Mouse (Mus musculus) MEL (cell line): ENCODE measurements around the gene Hnf1b. TPM values are rescaled to one million over a fixed set of nuclear protein-coding genes. Genes with fewer than 3 reads are reported as not detected.

ENCODE experiments used
- DNase-seq: peaks from one replicate; pipeline ENCODE4 v3.0.0; 2011; ENCODE audit warnings: low read depth, low spot score
- H3K27ac ChIP-seq: 2 replicates; pipeline ENCODE4 v1.5.1; 2012; ENCODE audit warnings: low read depth, mild to moderate bottlenecking, control low read depth, low read length, moderate library complexity; ENCODE audit not compliant: control insufficient read depth
- H3K27me3 ChIP-seq, 2 experiments: fragments of 150-350 bp in 1 of 2; sonication (generic) in 1 of 2; 2 replicates each; pipeline ENCODE4 v1.6.1; 2012; ENCODE audit warnings: low read length in 2 of 2, mild to moderate bottlenecking in 2 of 2, improper control_type of control experiment in 1 of 2, moderate library complexity in 1 of 2; ENCODE audit not compliant: insufficient read depth in 2 of 2, control insufficient read depth in 1 of 2
- H3K36me3 ChIP-seq, 2 experiments: 2 replicates each; pipeline ENCODE4 v1.6.1; 2012 to 2014; ENCODE audit warnings: low read length in 2 of 2, improper control_type of control experiment in 1 of 2, inconsistent platforms in 1 of 2, mild to moderate bottlenecking in 1 of 2; ENCODE audit not compliant: insufficient read depth in 2 of 2, control insufficient read depth in 1 of 2
- H3K4me1 ChIP-seq, 2 experiments: fragments of 150-350 bp in 1 of 2; sonication (generic) in 1 of 2; 2 replicates each; pipeline ENCODE4 v1.6.1; 2012; ENCODE audit warnings: low read length in 2 of 2, improper control_type of control experiment in 1 of 2, mild to moderate bottlenecking in 1 of 2; ENCODE audit not compliant: insufficient read depth in 2 of 2, control insufficient read depth in 1 of 2
- H3K4me3 ChIP-seq, 2 experiments: fragments of 150-350 bp in 1 of 2; sonication (generic) in 1 of 2; 2 replicates each; pipeline ENCODE4 v1.5.1; 2012; ENCODE audit warnings: low read depth in 2 of 2, low read length in 2 of 2, mild to moderate bottlenecking in 2 of 2, moderate library complexity in 2 of 2, control low read depth in 1 of 2, improper control_type of control experiment in 1 of 2; ENCODE audit not compliant: control insufficient read depth in 1 of 2, insufficient read depth in 1 of 2
- H3K79me2 ChIP-seq: 2 replicates; pipeline ENCODE4 v1.6.1; 2012; ENCODE audit warnings: mild to moderate bottlenecking, low read length, moderate library complexity; ENCODE audit not compliant: control insufficient read depth, poor library complexity, insufficient read depth
- H3K9ac ChIP-seq: 2 replicates; pipeline ENCODE4 v1.6.1; 2012; ENCODE audit warnings: low read depth, mild to moderate bottlenecking, control low read depth, low read length, moderate library complexity; ENCODE audit not compliant: control insufficient read depth, poor library complexity, severe bottlenecking
- H3K9me3 ChIP-seq: fragments of 150-350 bp; sonication (generic); replicated peaks from 2 replicates; pipeline ENCODE4 v1.6.1; 2012; ENCODE audit warnings: mild to moderate bottlenecking, low read length, improper control_type of control experiment, moderate library complexity; ENCODE audit not compliant: insufficient read depth
- BHLHE40 ChIP-seq: IDR thresholded peaks from 2 replicates; pipeline ENCODE4 v1.6.1; 2012; ENCODE audit warnings: low read depth, mild to moderate bottlenecking, inconsistent platforms, low read length, improper control_type of control experiment, borderline replicate concordance
- E2F4 ChIP-seq: IDR thresholded peaks from 2 replicates; pipeline ENCODE4 v1.6.1; 2011; ENCODE audit warnings: low read depth, low read length, improper control_type of control experiment, borderline replicate concordance
- GATA1 ChIP-seq: IDR thresholded peaks from 2 replicates; pipeline ENCODE4 v1.6.1; 2011; ENCODE audit warnings: low read depth, low read length, improper control_type of control experiment
- KAT2A ChIP-seq: conservative IDR thresholded peaks from 2 replicates; pipeline ENCODE4 v1.6.1; 2012; ENCODE audit warnings: low read depth, low read length, improper control_type of control experiment, inconsistent platforms
- MAX ChIP-seq: IDR thresholded peaks from 2 replicates; pipeline ENCODE4 v1.6.1; 2011; ENCODE audit warnings: low read length, improper control_type of control experiment
- MAZ ChIP-seq: IDR thresholded peaks from 2 replicates; pipeline ENCODE4 v1.6.1; 2012; ENCODE audit warnings: low read depth, mild to moderate bottlenecking, inconsistent platforms, low read length, improper control_type of control experiment
- MXI1 ChIP-seq: IDR thresholded peaks from 2 replicates; pipeline ENCODE4 v1.6.1; 2011; ENCODE audit warnings: mild to moderate bottlenecking, low read depth, low read length, improper control_type of control experiment
- MYC ChIP-seq: IDR thresholded peaks from 2 replicates; pipeline ENCODE4 v1.6.1; 2011; ENCODE audit warnings: low read depth, mild to moderate bottlenecking, low read length, improper control_type of control experiment, moderate library complexity
- NELFE ChIP-seq: IDR thresholded peaks from 2 replicates; pipeline ENCODE4 v1.6.1; 2011; ENCODE audit warnings: low read depth, low read length, improper control_type of control experiment
- POLR2AphosphoS2 ChIP-seq: IDR thresholded peaks from 2 replicates; pipeline ENCODE4 v1.6.1; 2011; ENCODE audit warnings: low read length, improper control_type of control experiment
- RCOR1 ChIP-seq: IDR thresholded peaks from 2 replicates; pipeline ENCODE4 v1.6.1; 2012; ENCODE audit warnings: low read depth, mild to moderate bottlenecking, inconsistent platforms, low read length, improper control_type of control experiment
- SIN3A ChIP-seq: IDR thresholded peaks from 2 replicates; pipeline ENCODE4 v1.6.1; 2012; ENCODE audit warnings: low read length, improper control_type of control experiment, inconsistent platforms
- TBP ChIP-seq: IDR thresholded peaks from 2 replicates; pipeline ENCODE4 v1.8.0; 2011; ENCODE audit warnings: low read depth, low read length, improper control_type of control experiment
- USF1 ChIP-seq: IDR thresholded peaks from 2 replicates; pipeline ENCODE4 v1.6.1; 2014; ENCODE audit warnings: low read depth, mild to moderate bottlenecking, inconsistent platforms, low read length, improper control_type of control experiment, moderate library complexity
- USF2 ChIP-seq, 2 experiments: IDR thresholded peaks; 2 replicates each; pipeline ENCODE4 v1.6.1; 2011 to 2012; ENCODE audit warnings: improper control_type of control experiment in 2 of 2, low read length in 2 of 2, borderline replicate concordance in 1 of 2, inconsistent platforms in 1 of 2, low read depth in 1 of 2, mild to moderate bottlenecking in 1 of 2; ENCODE audit not compliant: insufficient read depth in 1 of 2
- ZC3H11A ChIP-seq: IDR thresholded peaks from 2 replicates; pipeline ENCODE4 v1.6.1; 2012; ENCODE audit warnings: low read depth, mild to moderate bottlenecking, inconsistent platforms, low read length, improper control_type of control experiment
- polyA plus RNA-seq, 2 experiments: library from polyadenylated mRNA; stranded (reverse) in 1 of 2; unstranded in 1 of 2; fragments of >175 nt in 1 of 2; fragments of >200 nt in 1 of 2; gene quantifications; 2 replicates each; pipeline versions ENCODE4 v1.2.1 to v1.2.4; 2012; ENCODE audit warnings: low replicate concordance in 2 of 2, low read depth in 1 of 2; ENCODE audit not compliant: insufficient read length in 2 of 2, insufficient read depth in 1 of 2, missing spikeins in 1 of 2
- total RNA-seq: library from RNA; depleted of rRNA; stranded (reverse); fragments of 300-350 nt; gene quantifications from 2 replicates; pipeline ENCODE4 v1.2.3, GENCODE M21; 2012

Hnf1b gene
- total and polyA plus RNA-seq, 3 experiments = not detected

DNA sequence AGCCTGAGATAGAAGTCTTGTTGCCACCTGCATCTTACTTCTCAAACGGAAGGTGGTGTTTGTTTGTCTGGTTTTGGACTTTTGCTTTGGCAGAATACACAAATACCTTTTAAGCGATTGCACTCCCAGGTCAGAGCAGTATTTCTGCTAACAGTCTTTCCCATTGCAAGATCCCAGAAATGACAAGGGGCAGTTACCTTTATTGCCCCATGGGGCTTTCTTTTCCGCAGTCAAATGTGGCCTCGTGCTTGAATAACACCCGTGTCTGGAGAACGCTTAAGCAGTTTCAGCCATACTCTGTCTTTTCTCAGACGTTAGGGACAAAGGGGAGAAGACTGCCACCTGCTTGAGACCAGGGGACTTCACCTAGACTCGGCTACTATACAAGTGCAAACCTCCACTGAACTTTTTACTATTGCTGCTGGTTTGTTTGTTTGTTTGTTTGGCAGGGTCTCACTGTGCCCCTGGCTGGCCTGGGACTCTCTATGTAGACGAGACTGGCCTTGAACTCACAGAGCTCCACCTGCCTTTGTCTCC lies 31.2 kb upstream of the Hnf1b start:
- DNase-seq = no peak
- Histone ChIP-seq H3K27ac (no peak overlapping the region), H3K9ac (no peak overlapping the region), H3K79me2 (no peaks in the 10 kb centered on the region), H3K9me3 (no peaks in the 10 kb centered on the region), H3K36me3 (no peaks in the 10 kb centered on the region), H3K4me1 (no peaks in the 10 kb centered on the region), H3K27me3 (peaks cover 6 to 13% of the 10 kb centered on the region in 2 experiments), H3K4me3 (no peak overlapping the region)
- TF ChIP-seq USF2 (IDR thresholded peaks at IDR 0.05; ENCODE audit: borderline replicate concordance in 1 of 2, insufficient read depth in 1 of 2, low read depth in 1 of 2, low read length in 2 of 2) = no peak
- TF ChIP-seq SIN3A = no peak
- TF ChIP-seq MAZ = no peak
- no peak for TF ChIP-seq NELFE
- TF ChIP-seq GATA1 = no peak
- TF ChIP-seq RCOR1 = no peak
- TF ChIP-seq BHLHE40 = no peak
- no peak for TF ChIP-seq MAX
- no peak for TF ChIP-seq ZC3H11A
- no peak for TF ChIP-seq MYC

DNA sequence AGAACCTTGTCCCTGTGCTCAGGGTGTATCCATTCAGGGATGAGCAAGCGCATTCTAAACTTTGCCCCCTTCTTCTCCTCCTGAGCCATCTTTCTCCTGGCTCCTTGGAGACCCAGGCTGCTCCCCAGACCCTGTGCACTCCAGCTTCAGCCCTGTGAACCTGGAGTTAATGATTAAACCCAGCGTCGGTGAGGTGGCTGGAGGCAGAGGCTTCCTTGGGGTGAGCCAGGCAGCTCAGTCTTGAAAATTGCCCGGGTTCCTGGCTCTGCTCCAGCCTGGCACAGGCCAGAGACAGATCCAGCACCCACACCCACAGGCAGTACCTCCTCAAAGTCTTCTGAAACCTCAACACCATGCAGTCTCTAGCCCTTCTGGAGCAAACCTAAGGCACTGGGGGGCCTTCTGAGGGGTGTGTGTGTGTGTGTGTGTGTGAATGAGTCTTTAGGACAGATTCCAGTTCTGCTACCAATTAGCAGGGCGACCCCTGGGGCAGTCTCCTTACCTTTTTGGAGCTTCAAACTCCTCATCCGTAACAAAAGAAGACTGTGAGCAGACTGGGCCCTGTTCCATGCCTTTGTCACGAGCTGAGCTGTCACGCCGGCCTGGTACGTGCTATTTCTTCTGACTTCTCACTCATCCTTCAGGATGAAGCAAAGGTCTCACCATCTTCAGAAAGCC lies 29.9 kb upstream of the Hnf1b start:
- no peaks in the 10 kb centered on the region for H3K4me1 ChIP-seq
- no peaks in the 10 kb centered on the region for H3K79me2 ChIP-seq
- no peak overlapping the region for H3K9ac ChIP-seq
- no peaks in the 10 kb centered on the region for H3K36me3 ChIP-seq
- TF ChIP-seq TBP = no peak
- no peak for TF ChIP-seq E2F4
- no peak for TF ChIP-seq MXI1
- no peak for TF ChIP-seq POLR2AphosphoS2
- TF ChIP-seq USF1 = no peak
- TF ChIP-seq KAT2A = no peak
- no peak for DNase-seq
- H3K4me3 ChIP-seq = no peak overlapping the region
- H3K9me3 ChIP-seq = no peaks in the 10 kb centered on the region
- peaks cover 5 to 13% of the 10 kb centered on the region in 2 experiments for H3K27me3 ChIP-seq
- H3K27ac ChIP-seq = no peak overlapping the region
